Mouse (Mus musculus) neural tube, embryonic 15.5 days (tissue): ENCODE measurements around the gene Bad. TPM values are rescaled to one million over a fixed set of nuclear protein-coding genes. Genes with fewer than 3 reads are reported as not detected.

Experiments
- microRNA-seq: library from miRNA; unstranded; fragments of <30 nt; microRNA quantifications from one replicate; pipeline ENCODE4, GENCODE M21; 2017
- polyA plus RNA-seq: library from polyadenylated mRNA; unstranded; fragments of >200 nt; fragmentation: Nextera tagmentation; extraction: Ambion mirVana; gene quantifications from 2 replicates; pipeline ENCODE4 v1.2.1, GENCODE M21; 2015

Gene Bad
- polyA plus RNA-seq, 1 experiment from 2014 or later: 90.9 TPM

Small RNA genes within 50 kb of the gene (microRNA-seq; reads per million reads assigned to microRNA genes)
- not detected for gene Mir6990

Other genes with a start within 250 kb of the Bad start
- 15.7 and 16.2 TPM in 2 replicates for gene Rps6ka4, start 101.2 kb upstream of the Bad start, polyA plus RNA-seq
- gene Ccdc88b, start 83.7 kb upstream of the Bad start, polyA plus RNA-seq: 0.92 and 1.8 TPM in 2 replicates
- 103 and 113 TPM in 2 replicates for gene Trmt112, start 32.2 kb upstream of the Bad start, polyA plus RNA-seq
- gene Prdx5, start 31.8 kb upstream of the Bad start, polyA plus RNA-seq: 392 and 417 TPM in 2 replicates
- 16.9 and 17.1 TPM in 2 replicates for gene Esrra, start 20.0 kb upstream of the Bad start, polyA plus RNA-seq
- gene Catsperz, start 16.5 kb upstream of the Bad start, polyA plus RNA-seq: 6.8 TPM in 2 replicates
- gene Kcnk4, start 7.3 kb upstream of the Bad start, polyA plus RNA-seq: 11.8 and 13.8 TPM in 2 replicates
- 59.8 and 72.3 TPM in 2 replicates for gene Gpr137, start 619 bp downstream of the Bad start, polyA plus RNA-seq
- 141 and 159 TPM in 2 replicates for gene Ppp1r14b, start 33.1 kb downstream of the Bad start, polyA plus RNA-seq
- 14.1 and 23.4 TPM in 2 replicates for gene Plcb3, start 34.6 kb downstream of the Bad start, polyA plus RNA-seq
- gene Fkbp2, start 38.6 kb downstream of the Bad start, polyA plus RNA-seq: 174 and 190 TPM in 2 replicates
- 68.6 and 83.1 TPM in 2 replicates for gene Vegfb, start 45.8 kb downstream of the Bad start, polyA plus RNA-seq
- 24.8 and 28.1 TPM in 2 replicates for gene Dnajc4, start 50.7 kb downstream of the Bad start, polyA plus RNA-seq
- 24.8 and 25.9 TPM in 2 replicates for gene Nudt22, start 54.3 kb downstream of the Bad start, polyA plus RNA-seq
- gene Trpt1, start 54.3 kb downstream of the Bad start, polyA plus RNA-seq: 16.5 and 22.1 TPM in 2 replicates
- 4.6 and 19.6 TPM in 2 replicates for gene Fermt3, start 77.6 kb downstream of the Bad start, polyA plus RNA-seq
- gene Stip1, start 98.1 kb downstream of the Bad start, polyA plus RNA-seq: 210 and 232 TPM in 2 replicates
- 7.2 and 7.7 TPM in 2 replicates for gene Macrod1, start 114.9 kb downstream of the Bad start, polyA plus RNA-seq
- gene Flrt1, start 163.9 kb downstream of the Bad start, polyA plus RNA-seq: 10.5 and 10.9 TPM in 2 replicates